Mouse (Mus musculus): Measurements from ENCODE around the gene Lrig1. TPM values are rescaled to one million over a fixed set of nuclear protein-coding genes. Genes with fewer than 3 reads are reported as not detected.

Gene Lrig1
- polyA plus RNA-seq, 1 experiment from 2014 or later, result 13.5 TPM

DNA sequence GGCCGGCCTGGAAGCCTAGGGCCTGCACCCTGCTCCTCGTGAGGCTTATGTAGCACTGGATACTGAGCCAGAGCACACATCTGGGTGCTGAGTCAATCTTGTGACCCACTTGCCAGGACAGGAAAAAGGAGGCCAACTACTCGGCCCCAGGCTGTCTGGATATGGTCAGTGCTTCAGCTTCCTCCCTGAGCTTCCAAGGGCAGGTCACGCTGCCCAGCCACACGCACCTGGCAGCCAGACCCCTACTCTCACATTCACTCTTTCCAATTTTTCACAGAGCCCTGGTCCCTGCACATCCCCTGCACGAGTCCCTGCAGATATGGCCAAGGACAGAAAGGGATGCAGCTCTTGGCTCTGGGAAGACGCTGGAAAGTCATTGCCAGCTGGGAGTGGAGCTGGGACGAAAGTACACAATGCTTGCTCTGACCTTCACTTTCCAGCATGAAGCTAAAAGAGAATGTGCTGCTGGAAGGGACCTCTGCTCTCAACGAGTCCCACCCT is 79.1 kb downstream of the Lrig1 start:
- no peak for TF ChIP-seq CTCF (IDR thresholded peaks at IDR 0.05; ENCODE audit: low read depth)
- Histone ChIP-seq H3K9me3 (ENCODE audit: low read depth, low read length) (no peaks in the 10 kb centered on the region), H3K27me3 (ENCODE audit: insufficient read depth, low read length) (no peaks in the 10 kb centered on the region), H3K4me3 (ENCODE audit: low read depth, low read length) (no peak overlapping the region), H3K27ac (ENCODE audit: low read depth) (no peak overlapping the region), H3K9ac (no peak overlapping the region), H3K4me2 (no peak overlapping the region), H3K36me3 (ENCODE audit: insufficient read depth) (peaks cover 84% of the 10 kb centered on the region), H3K4me1 (ENCODE audit: insufficient read depth) (no peaks in the 10 kb centered on the region)
- DNase-seq (no peak), ATAC-seq (ENCODE audit: insufficient read depth) (no peak)
- 82% methylated on average over 9 of the region's 9 CpGs for WGBS

DNA sequence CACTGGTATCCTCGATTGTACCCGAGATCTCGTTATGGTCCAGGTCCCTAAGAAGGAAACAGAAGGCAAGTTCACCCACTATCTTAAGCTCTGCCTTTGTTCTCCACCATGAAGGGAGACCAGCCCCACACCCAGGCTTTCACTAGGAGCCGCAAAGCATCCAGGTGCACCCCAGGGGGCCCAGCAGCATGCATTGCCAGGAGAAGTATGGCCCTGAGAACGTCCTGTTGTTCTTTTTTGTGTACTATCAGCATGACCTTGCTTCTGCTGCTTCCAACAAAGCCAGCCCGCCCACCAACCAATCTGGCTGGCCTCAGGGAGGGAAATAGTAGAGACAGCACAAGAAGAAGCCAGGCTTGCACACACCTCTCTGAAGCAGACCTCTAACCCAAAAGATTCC is 79.7 kb downstream of the Lrig1 start:
- H3K4me1 ChIP-seq (ENCODE audit: insufficient read depth), result no peaks in the 10 kb centered on the region
- no peak for ATAC-seq (ENCODE audit: insufficient read depth)
- no peak for TF ChIP-seq CTCF (IDR thresholded peaks at IDR 0.05; ENCODE audit: low read depth)
- no peak overlapping the region for H3K4me3 ChIP-seq (ENCODE audit: low read depth, low read length)
- WGBS, result 84% methylated on average over 6 of the region's 6 CpGs
- H3K9ac ChIP-seq, result no peak overlapping the region
- no peaks in the 10 kb centered on the region for H3K9me3 ChIP-seq (ENCODE audit: low read depth, low read length)
- no peak overlapping the region for H3K27ac ChIP-seq (ENCODE audit: low read depth)
- DNase-seq, result no peak
- H3K27me3 ChIP-seq (ENCODE audit: insufficient read depth, low read length), result no peaks in the 10 kb centered on the region
- H3K4me2 ChIP-seq, result no peak overlapping the region
- H3K36me3 ChIP-seq (ENCODE audit: insufficient read depth), result peaks cover 84% of the 10 kb centered on the region

- no peak overlapping the region for H3K4me2 ChIP-seq
- WGBS, result 76% methylated on average over 5 of the region's 5 CpGs
- DNase-seq (no peak), ATAC-seq (ENCODE audit: insufficient read depth) (no peak)
- peaks cover 84% of the 10 kb centered on the region for H3K36me3 ChIP-seq (ENCODE audit: insufficient read depth)
- H3K9me3 ChIP-seq (ENCODE audit: low read depth, low read length), result no peaks in the 10 kb centered on the region
- no peak overlapping the region for H3K9ac ChIP-seq
- H3K27ac ChIP-seq (ENCODE audit: low read depth), result no peak overlapping the region
- no peaks in the 10 kb centered on the region for H3K4me1 ChIP-seq (ENCODE audit: insufficient read depth)
- no peaks in the 10 kb centered on the region for H3K27me3 ChIP-seq (ENCODE audit: insufficient read depth, low read length)
- H3K4me3 ChIP-seq (ENCODE audit: low read depth, low read length), result no peak overlapping the region
- TF ChIP-seq CTCF (IDR thresholded peaks at IDR 0.05; ENCODE audit: low read depth), result no peak
Observed at GRCm38 (mm10) chr6:94618671-94619070, 81.3 kb downstream of the Lrig1 start.

- 63% methylated on average over 4 of the region's 4 CpGs for WGBS
- no peaks in the 10 kb centered on the region for H3K9me3 ChIP-seq (ENCODE audit: low read depth, low read length)
- TF ChIP-seq CTCF (IDR thresholded peaks at IDR 0.05; ENCODE audit: low read depth), result no peak
- H3K4me2 ChIP-seq, result no peak overlapping the region
- H3K27me3 ChIP-seq (ENCODE audit: insufficient read depth, low read length), result no peaks in the 10 kb centered on the region
- H3K4me3 ChIP-seq (ENCODE audit: low read depth, low read length), result no peak overlapping the region
- DNase-seq (no peak), ATAC-seq (ENCODE audit: insufficient read depth) (no peak)
- no peak overlapping the region for H3K27ac ChIP-seq (ENCODE audit: low read depth)
- peaks cover 87% of the 10 kb centered on the region for H3K36me3 ChIP-seq (ENCODE audit: insufficient read depth)
- H3K4me1 ChIP-seq (ENCODE audit: insufficient read depth), result no peaks in the 10 kb centered on the region
- H3K9ac ChIP-seq, result no peak overlapping the region
Observed at GRCm38 (mm10) chr6:94615936-94616335, 84.0 kb downstream of the Lrig1 start.

- Histone ChIP-seq H3K4me2 (no peak overlapping the region), H3K27ac (ENCODE audit: low read depth) (no peak overlapping the region), H3K9me3 (ENCODE audit: low read depth, low read length) (no peaks in the 10 kb centered on the region), H3K9ac (no peak overlapping the region), H3K4me3 (ENCODE audit: low read depth, low read length) (no peak overlapping the region), H3K36me3 (ENCODE audit: insufficient read depth) (peaks cover 85% of the 10 kb centered on the region), H3K4me1 (ENCODE audit: insufficient read depth) (no peaks in the 10 kb centered on the region), H3K27me3 (ENCODE audit: insufficient read depth, low read length) (no peaks in the 10 kb centered on the region)
- WGBS, result 85% methylated on average over 6 of the region's 6 CpGs
- DNase-seq, result no peak
- ATAC-seq (ENCODE audit: insufficient read depth), result no peak
- TF ChIP-seq CTCF (IDR thresholded peaks at IDR 0.05; ENCODE audit: low read depth), result no peak
Observed at GRCm38 (mm10) chr6:94614346-94614745, 85.6 kb downstream of the Lrig1 start.

DNA sequence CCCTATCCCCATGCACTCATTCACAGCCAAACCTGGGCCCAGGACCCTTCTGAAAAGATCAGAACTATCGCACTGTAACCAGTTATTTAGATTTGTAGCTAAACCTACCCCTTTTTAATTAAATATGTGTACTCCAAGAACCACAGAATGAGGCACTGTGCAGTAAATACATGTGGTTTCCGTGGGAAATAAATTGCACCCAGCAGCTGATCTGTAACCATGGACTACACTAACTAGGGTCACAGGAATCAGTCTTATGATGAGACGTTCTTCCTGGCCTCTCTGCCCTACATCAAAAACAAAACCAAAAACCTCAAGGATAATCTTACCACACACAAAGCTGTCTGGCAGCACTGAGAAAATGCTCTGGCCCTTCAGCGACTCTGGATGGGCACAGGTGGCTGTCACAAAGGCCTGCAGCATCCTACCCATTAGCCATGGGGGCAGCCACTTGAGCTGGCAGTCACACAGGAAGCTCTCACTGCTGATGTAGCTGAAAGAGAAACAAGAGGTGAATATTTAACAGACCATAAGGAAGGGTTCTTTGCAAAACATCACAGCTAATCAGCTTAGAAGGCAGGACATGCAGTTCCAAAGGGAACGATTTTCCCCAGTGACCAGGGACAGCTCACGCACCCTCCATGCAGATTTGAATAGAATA is 86.6 kb downstream of the Lrig1 start:
- H3K27me3 ChIP-seq (ENCODE audit: insufficient read depth, low read length), result no peaks in the 10 kb centered on the region
- no peaks in the 10 kb centered on the region for H3K4me1 ChIP-seq (ENCODE audit: insufficient read depth)
- H3K4me3 ChIP-seq (ENCODE audit: low read depth, low read length), result no peak overlapping the region
- TF ChIP-seq CTCF (IDR thresholded peaks at IDR 0.05; ENCODE audit: low read depth), result no peak
- ATAC-seq (ENCODE audit: insufficient read depth) (no peak), DNase-seq (no peak)
- peaks cover 87% of the 10 kb centered on the region for H3K36me3 ChIP-seq (ENCODE audit: insufficient read depth)
- H3K9ac ChIP-seq, result no peak overlapping the region
- no peak overlapping the region for H3K4me2 ChIP-seq
- no peaks in the 10 kb centered on the region for H3K9me3 ChIP-seq (ENCODE audit: low read depth, low read length)
- 77% methylated on average over 6 of the region's 6 CpGs for WGBS
- no peak overlapping the region for H3K27ac ChIP-seq (ENCODE audit: low read depth)

- no peaks in the 10 kb centered on the region for H3K4me1 ChIP-seq (ENCODE audit: insufficient read depth)
- H3K4me3 ChIP-seq (ENCODE audit: low read depth, low read length), result no peak overlapping the region
- H3K27me3 ChIP-seq (ENCODE audit: insufficient read depth, low read length), result no peaks in the 10 kb centered on the region
- no peak for TF ChIP-seq CTCF (IDR thresholded peaks at IDR 0.05; ENCODE audit: low read depth)
- peaks cover 49% of the 10 kb centered on the region for H3K36me3 ChIP-seq (ENCODE audit: insufficient read depth)
- no peak for DNase-seq
- no peaks in the 10 kb centered on the region for H3K9me3 ChIP-seq (ENCODE audit: low read depth, low read length)
- no peak overlapping the region for H3K4me2 ChIP-seq
- H3K9ac ChIP-seq, result no peak overlapping the region
- WGBS, result 90% methylated on average over 2 of the region's 2 CpGs
- no peak overlapping the region for H3K27ac ChIP-seq (ENCODE audit: low read depth)
- no peak for ATAC-seq (ENCODE audit: insufficient read depth)
Observed at GRCm38 (mm10) chr6:94604546-94604945, 95.4 kb downstream of the Lrig1 start.

All from lung, embryonic 14.5 days (tissue).